Mouse (Mus musculus) forebrain, embryonic 14.5 days (tissue): ENCODE data around the gene Nup210l. TPM values are rescaled to one million over a fixed set of nuclear protein-coding genes. Genes with fewer than 3 reads are reported as not detected.

Experiments used
- ATAC-seq: fragments of 200-750 bp; cut with Nextera tagmentation; 2 replicates; pipeline ENCODE4 v1.8.0; 2017; ENCODE audit warnings: mild to moderate bottlenecking, moderate library complexity
- DNase-seq: peaks from one replicate; pipeline ENCODE4 v3.0.0-alpha.2; 2015; ENCODE audit warnings: low spot score
- H3K27ac ChIP-seq: fragments of 300-500 bp; sonication (generic); 2 replicates; pipeline ENCODE4 v1.5.1; 2014; ENCODE audit warnings: low read depth, mild to moderate bottlenecking, control low read depth, low read length, moderate library complexity
- H3K27me3 ChIP-seq: fragments of 300-500 bp; sonication (generic); replicated peaks from 2 replicates; pipeline ENCODE4 v1.6.1; 2014; ENCODE audit warnings: low read length, control low read depth, mixed read lengths; ENCODE audit not compliant: control insufficient read depth, insufficient read depth
- H3K36me3 ChIP-seq: fragments of 300-500 bp; sonication (generic); 2 replicates; pipeline ENCODE4 v1.6.1; 2014; ENCODE audit warnings: low read length, control low read depth; ENCODE audit not compliant: control insufficient read depth, insufficient read depth
- H3K4me1 ChIP-seq: fragments of 300-500 bp; sonication (generic); 2 replicates; pipeline ENCODE4 v1.6.1; 2014; ENCODE audit warnings: antibody characterized with exemption, low read length, control low read depth; ENCODE audit not compliant: control insufficient read depth, insufficient read depth
- H3K4me2 ChIP-seq: fragments of 300-500 bp; sonication (generic); 2 replicates; pipeline ENCODE4 v1.6.1; 2014; ENCODE audit warnings: mild to moderate bottlenecking, control low read depth, low read length
- H3K4me3 ChIP-seq: fragments of 300-500 bp; sonication (generic); 2 replicates; pipeline ENCODE4 v1.5.1; 2014; ENCODE audit warnings: low read depth, low read length, control low read depth
- H3K9ac ChIP-seq: fragments of 300-500 bp; sonication (generic); 2 replicates; pipeline ENCODE4 v1.6.1; 2014; ENCODE audit warnings: mild to moderate bottlenecking, low read length, control low read depth, moderate library complexity
- H3K9me3 ChIP-seq: fragments of 300-500 bp; sonication (generic); replicated peaks from 2 replicates; pipeline ENCODE4 v1.6.1; 2016; ENCODE audit warnings: low read length, control low read depth, mixed read lengths; ENCODE audit not compliant: control insufficient read depth
- WGBS: fragments of 180-500 bp; shearing (Covaris S2); extraction: QIAGEN DNeasy Blood & Tissue Kit; methylation state at CpG from one replicate; pipeline ENCODE4 v1.1.7; 2014; 5-methylcytosine and 5-hydroxymethylcytosine counted together
- polyA plus RNA-seq: library from polyadenylated mRNA; unstranded; fragments of >200 nt; fragmentation: Nextera tagmentation; extraction: Ambion mirVana; gene quantifications from 2 replicates; pipeline ENCODE4 v1.2.1, GENCODE M21; 2014

The Nup210l gene
- polyA plus RNA-seq, 1 experiment from 2014 or later: 0.30 TPM

- WGBS: 89% methylated on average over 6 of the region's 6 CpGs
- H3K9ac ChIP-seq: no peak overlapping the region
Measured at GRCm38 (mm10) chr3:90085281-90085680, 18.7 kb upstream of the Nup210l start.

GRCm38 (mm10) chr3:90086068-90086467, 17.9 kb upstream of the Nup210l start:
- no peaks in the 10 kb centered on the region for H3K9me3 ChIP-seq

More at GRCm38 (mm10) chr3:90085281-90085680, 18.7 kb upstream of the Nup210l start:
- H3K4me1 ChIP-seq: peaks cover 21% of the 10 kb centered on the region
- no peaks in the 10 kb centered on the region for H3K9me3 ChIP-seq
- no peak overlapping the region for H3K4me3 ChIP-seq
- no peak overlapping the region for H3K4me2 ChIP-seq
- no peak overlapping the region for H3K27ac ChIP-seq
- ATAC-seq: no peak
- H3K27me3 ChIP-seq: no peaks in the 10 kb centered on the region
- DNase-seq: no peak
- peaks cover 43% of the 10 kb centered on the region for H3K36me3 ChIP-seq

GRCm38 (mm10) chr3:90088617-90089016, 15.3 kb upstream of the Nup210l start:
- no peak overlapping the region for H3K4me3 ChIP-seq
- no peaks in the 10 kb centered on the region for H3K9me3 ChIP-seq
- ATAC-seq: no peak
- peaks cover 6% of the 10 kb centered on the region; the same call in 1 of the 2 replicates for H3K4me1 ChIP-seq
- H3K36me3 ChIP-seq: peaks cover 75% of the 10 kb centered on the region
- H3K27ac ChIP-seq: no peak overlapping the region
- no peak for DNase-seq
- H3K4me2 ChIP-seq: no peak overlapping the region
- H3K27me3 ChIP-seq: no peaks in the 10 kb centered on the region
- 90% methylated on average over 2 of the region's 2 CpGs for WGBS
- H3K9ac ChIP-seq: no peak overlapping the region

More at GRCm38 (mm10) chr3:90086068-90086467, 17.9 kb upstream of the Nup210l start:
- Histone ChIP-seq H3K4me1 (peaks cover 19% of the 10 kb centered on the region), H3K36me3 (peaks cover 51% of the 10 kb centered on the region), H3K4me2 (no peak overlapping the region), H3K9ac (no peak overlapping the region), H3K27ac (no peak overlapping the region), H3K27me3 (no peaks in the 10 kb centered on the region), H3K4me3 (no peak overlapping the region)
- WGBS: 91% methylated on average over 5 of the region's 5 CpGs
- DNase-seq: no peak
- no peak for ATAC-seq

- Histone ChIP-seq H3K4me2 (no peak overlapping the region), H3K27me3 (no peaks in the 10 kb centered on the region), H3K4me3 (no peak overlapping the region), H3K4me1 (no peaks in the 10 kb centered on the region), H3K9me3 (no peaks in the 10 kb centered on the region), H3K9ac (no peak overlapping the region), H3K27ac (no peak overlapping the region), H3K36me3 (peaks cover 93% of the 10 kb centered on the region)
- 92% methylated on average over 6 of the region's 6 CpGs for WGBS
- DNase-seq: no peak
- no peak for ATAC-seq
Measured at GRCm38 (mm10) chr3:90090892-90091291, 13.0 kb upstream of the Nup210l start.

GRCm38 (mm10) chr3:90094453-90094852, 9.5 kb upstream of the Nup210l start:
- WGBS: 97% methylated on average over 3 of the region's 3 CpGs
- Histone ChIP-seq H3K9me3 (no peaks in the 10 kb centered on the region), H3K36me3 (peaks cover 80% of the 10 kb centered on the region), H3K27ac (no peak overlapping the region), H3K9ac (no peak overlapping the region), H3K4me1 (no peaks in the 10 kb centered on the region), H3K27me3 (no peaks in the 10 kb centered on the region), H3K4me2 (no peak overlapping the region), H3K4me3 (no peak overlapping the region)
- DNase-seq: no peak
- no peak for ATAC-seq

GRCm38 (mm10) chr3:90097928-90098327, 6.0 kb upstream of the Nup210l start:
- Histone ChIP-seq H3K4me3 (no peak overlapping the region), H3K9me3 (no peaks in the 10 kb centered on the region), H3K4me1 (no peaks in the 10 kb centered on the region), H3K4me2 (no peak overlapping the region), H3K9ac (no peak overlapping the region), H3K36me3 (peaks cover 57% of the 10 kb centered on the region), H3K27ac (no peak overlapping the region), H3K27me3 (no peaks in the 10 kb centered on the region)
- WGBS: 89% methylated on average over 5 of the region's 5 CpGs
- ATAC-seq (no peak), DNase-seq (no peak)

GRCm38 (mm10) chr3:90101010-90101409, 2.9 kb upstream of the Nup210l start:
- Histone ChIP-seq H3K4me3 (no peak overlapping the region), H3K9ac (no peak overlapping the region), H3K4me1 (no peaks in the 10 kb centered on the region), H3K9me3 (no peaks in the 10 kb centered on the region), H3K4me2 (no peak overlapping the region), H3K27me3 (no peaks in the 10 kb centered on the region), H3K36me3 (peaks cover 34% of the 10 kb centered on the region), H3K27ac (no peak overlapping the region)
- DNase-seq (no peak), ATAC-seq (no peak)
- 90% methylated on average over 3 of the region's 3 CpGs for WGBS

- Histone ChIP-seq H3K36me3 (peaks cover 34% of the 10 kb centered on the region), H3K4me3 (no peak overlapping the region), H3K4me1 (no peaks in the 10 kb centered on the region), H3K9ac (no peak overlapping the region), H3K9me3 (no peaks in the 10 kb centered on the region), H3K4me2 (no peak overlapping the region), H3K27me3 (no peaks in the 10 kb centered on the region), H3K27ac (no peak overlapping the region)
- no peak for DNase-seq
- ATAC-seq: no peak
- 88% methylated on average over 2 of the region's 2 CpGs for WGBS
Measured at GRCm38 (mm10) chr3:90101673-90102072, 2.3 kb upstream of the Nup210l start.

GRCm38 (mm10) chr3:90102239-90102638, 1.7 kb upstream of the Nup210l start:
- Histone ChIP-seq H3K9ac (no peak overlapping the region), H3K4me1 (no peaks in the 10 kb centered on the region), H3K36me3 (peaks cover 33% of the 10 kb centered on the region), H3K27ac (no peak overlapping the region), H3K27me3 (no peaks in the 10 kb centered on the region), H3K4me2 (no peak overlapping the region), H3K9me3 (no peaks in the 10 kb centered on the region), H3K4me3 (no peak overlapping the region)
- ATAC-seq (no peak), DNase-seq (no peak)
- 87% methylated on average over 2 of the region's 2 CpGs for WGBS
